9 mouse cellular contexts compared by ENCODE assay signal in genomic region chr4:22495331-22496145, GRCm38 (mm10). TPM values are rescaled to one million over a fixed set of nuclear protein-coding genes. Genes with fewer than 3 reads are reported as not detected.
DNase-seq lines count a peak whose midpoint lies in the region; ATAC-seq lines count a peak whose summit lies in the region.
"Had no signal": no experiment of that assay in that cellular context is flagged by ENCODE, and none has a peak within 500 bp of the region (broad histone marks: within the 10 kb centered on the region; RNA-seq: fewer than 3 reads in every experiment).

No protein-coding gene starts in this region.

- no peak for DNase-seq in heart, embryonic 10.5 days (ENCODE audit: low spot score)
- DNase-seq in heart, postnatal 10 days = no peak
- DNase-seq in lung, adult 18-20 months = no peak
- DNase-seq in cerebellum, postnatal 36 days = no peak
- DNase-seq: gastrocnemius, postnatal 25 days had no signal

- no peak overlapping the region for H3K9ac ChIP-seq in lung, embryonic 15.5 days
- H3K9ac ChIP-seq in limb, embryonic 13.5 days = no peak overlapping the region
- H3K9ac ChIP-seq in stomach, embryonic 15.5 days = no peak overlapping the region

- no peak overlapping the region for H3K27ac ChIP-seq in heart, embryonic 10.5 days
- no peak overlapping the region for H3K27ac ChIP-seq in lung, embryonic 15.5 days
- no peak overlapping the region for H3K27ac ChIP-seq in limb, embryonic 13.5 days
- H3K27ac ChIP-seq in stomach, embryonic 15.5 days = no peak overlapping the region

- H3K36me3 ChIP-seq in heart, embryonic 10.5 days = no peaks in the 10 kb centered on the region
- no peaks in the 10 kb centered on the region for H3K36me3 ChIP-seq in lung, embryonic 15.5 days
- no peaks in the 10 kb centered on the region for H3K36me3 ChIP-seq in limb, embryonic 13.5 days
- H3K36me3 ChIP-seq in stomach, embryonic 15.5 days = no peaks in the 10 kb centered on the region

- ATAC-seq in lung, embryonic 15.5 days (ENCODE audit: borderline replicate concordance, extremely low read depth, low FRiP score, low TSS enrichment) = no peak
- no peak for ATAC-seq in limb, embryonic 13.5 days (ENCODE audit: low FRiP score, low read depth)
- no peak for ATAC-seq in stomach, embryonic 15.5 days (ENCODE audit: insufficient read depth, low FRiP score, low read depth)
- no peak for ATAC-seq in activated CD4-positive, CD25-positive, alpha-beta regulatory T cell, adult 4 months

- intact Hi-C loops in heart, postnatal 10 days (cut with DNase I) = loop anchor here (10.0 kb wide), 1 partner anchor 481 kb away; no protein-coding TSS in a partner anchor

- H3K4me3 ChIP-seq in heart, embryonic 10.5 days = peak overlapping the region; percentile 54
- 0 out of 2 replicates have a peak overlapping the region, but pooled peaks have one; percentile 0 for H3K4me3 ChIP-seq in lung, embryonic 15.5 days
- peak overlapping the region; percentile 28 for H3K4me3 ChIP-seq in limb, embryonic 13.5 days
- 0 out of 2 replicates have a peak overlapping the region, but pooled peaks have one; percentile 8 for H3K4me3 ChIP-seq in stomach, embryonic 15.5 days (replicated peaks)

- WGBS in heart, embryonic 10.5 days = 2% methylated on average over 12 of the region's 15 CpGs
- WGBS in lung, embryonic 15.5 days = under 1% methylated on average over 14 of the region's 15 CpGs
- under 1% methylated on average over 15 of the region's 15 CpGs for WGBS in limb, embryonic 13.5 days
- 1% methylated on average over 15 of the region's 15 CpGs for whole genome bisulfite sequencing in stomach, embryonic 15.5 days

- peaks cover 33% of the 10 kb centered on the region for H3K4me1 ChIP-seq in heart, embryonic 10.5 days
- peaks cover 13% of the 10 kb centered on the region for H3K4me1 ChIP-seq in lung, embryonic 15.5 days
- H3K4me1 ChIP-seq in limb, embryonic 13.5 days = peaks cover 33% of the 10 kb centered on the region
- H3K4me1 ChIP-seq in stomach, embryonic 15.5 days = peaks cover 7% of the 10 kb centered on the region

- peak overlapping the region; percentile 30 for H3K4me2 ChIP-seq in lung, embryonic 15.5 days
- peak overlapping the region; percentile 55 for H3K4me2 ChIP-seq in limb, embryonic 13.5 days (replicated peaks)
- 0 out of 2 replicates have a peak overlapping the region, but pooled peaks have one; percentile 29 for H3K4me2 ChIP-seq in stomach, embryonic 15.5 days

- H3K9me3 ChIP-seq in heart, embryonic 10.5 days = no peaks in the 10 kb centered on the region
- no peaks in the 10 kb centered on the region for H3K9me3 ChIP-seq in lung, embryonic 15.5 days
- no peaks in the 10 kb centered on the region for H3K9me3 ChIP-seq in limb, embryonic 13.5 days
- H3K9me3 ChIP-seq in stomach, embryonic 15.5 days = no peaks in the 10 kb centered on the region

- peaks cover 97% of the 10 kb centered on the region for H3K27me3 ChIP-seq in heart, embryonic 10.5 days (ENCODE audit: insufficient read depth, poor library complexity, severe bottlenecking)
- peaks cover 93% of the 10 kb centered on the region for H3K27me3 ChIP-seq in lung, embryonic 15.5 days
- H3K27me3 ChIP-seq in limb, embryonic 13.5 days = peaks cover 94% of the 10 kb centered on the region
- H3K27me3 ChIP-seq in stomach, embryonic 15.5 days (replicated peaks) = peaks cover 78% of the 10 kb centered on the region

RNA-seq across cellular contexts. Expression of gene Pou3f2, which starts 7.4 kb away (rescaled TPM):
- polyA plus RNA-seq in heart, embryonic 10.5 days (2016; fragmentation: Nextera tagmentation; extraction: Ambion mirVana) = 0.10 TPM in 2 replicates
- total RNA-seq in heart, postnatal 10 days (2021) = not detected
- 0.05 and 0.06 TPM in 2 replicates for polyA plus RNA-seq in lung, embryonic 15.5 days (2015; fragmentation: Nextera tagmentation; extraction: Ambion mirVana)
- polyA plus RNA-seq in limb, embryonic 13.5 days (2015; fragmentation: Nextera tagmentation; extraction: Ambion mirVana) = 0.37 and 0.38 TPM in 2 replicates
- polyA plus RNA-seq in stomach, embryonic 15.5 days (2015; fragmentation: Nextera tagmentation; extraction: Ambion mirVana) = 0.03 and 0.12 TPM in 2 replicates
- under 1 TPM in 1 of 2 experiments, not detected in 1; 0.17 TPM for polyA plus RNA-seq in activated CD4-positive, CD25-positive, alpha-beta regulatory T cell, adult 4 months (2017; shearing (Covaris generic))
- total RNA-seq: gastrocnemius, postnatal 25 days had no signal

Comparison
In these comparisons a context has a peak if more than half of its experiments do, and no peak if none do; other contexts are left out.
1. H3K4me3 ChIP-seq: peak in every context shown above with its lines; median percentile 54 in heart, embryonic 10.5 days; 28 in limb, embryonic 13.5 days; 8 in stomach, embryonic 15.5 days; 0 in lung, embryonic 15.5 days.